Mouse (Mus musculus) MEL (cell line): ENCODE data around the gene Dffa.

ENCODE experiments used
- BHLHE40 ChIP-seq: IDR thresholded peaks from 2 replicates; pipeline ENCODE4 v1.6.1; 2012; ENCODE audit warnings: low read depth, mild to moderate bottlenecking, inconsistent platforms, low read length, improper control_type of control experiment, borderline replicate concordance
- CTCF ChIP-seq, 3 experiments: IDR thresholded peaks in 2 of 3; conservative IDR thresholded peaks in 1 of 3; 2 replicates each; pipeline ENCODE4 v1.5.1; 2011 to 2012; ENCODE audit warnings: low read length in 3 of 3, low read depth in 2 of 3, mild to moderate bottlenecking in 2 of 3, improper control_type of control experiment in 1 of 3, inconsistent platforms in 1 of 3, mixed read lengths in 1 of 3, moderate library complexity in 1 of 3; ENCODE audit not compliant: control insufficient read depth in 1 of 3, insufficient read depth in 1 of 3, poor library complexity in 1 of 3, severe bottlenecking in 1 of 3
- ELF1 ChIP-seq: IDR thresholded peaks from 2 replicates; pipeline ENCODE4 v1.6.1; 2014; ENCODE audit warnings: low read depth, mild to moderate bottlenecking, inconsistent platforms, low read length, improper control_type of control experiment, moderate library complexity
- EP300 ChIP-seq, 2 experiments: IDR thresholded peaks; 2 replicates each; pipeline ENCODE4 v1.6.1; 2011; ENCODE audit warnings: improper control_type of control experiment in 2 of 2, low read length in 2 of 2, low read depth in 1 of 2, mild to moderate bottlenecking in 1 of 2
- KAT2A ChIP-seq: conservative IDR thresholded peaks from 2 replicates; pipeline ENCODE4 v1.6.1; 2012; ENCODE audit warnings: low read depth, low read length, improper control_type of control experiment, inconsistent platforms
- MEF2A ChIP-seq: IDR thresholded peaks from 2 replicates; pipeline ENCODE4 v1.6.1; 2014; ENCODE audit warnings: low read depth, mild to moderate bottlenecking, inconsistent platforms, low read length, improper control_type of control experiment; ENCODE audit not compliant: poor library complexity, insufficient replicate concordance, severe bottlenecking; ENCODE audit errors: extremely low read depth
- POLR2A ChIP-seq, 2 experiments: IDR thresholded peaks; 2 replicates each; pipeline ENCODE4 v1.6.1; 2011 to 2012; ENCODE audit warnings: low read length in 2 of 2, mild to moderate bottlenecking in 2 of 2, control low read depth in 1 of 2, improper control_type of control experiment in 1 of 2, low read depth in 1 of 2, moderate library complexity in 1 of 2; ENCODE audit not compliant: control insufficient read depth in 1 of 2, insufficient read depth in 1 of 2, poor library complexity in 1 of 2
- POLR2AphosphoS2 ChIP-seq: IDR thresholded peaks from 2 replicates; pipeline ENCODE4 v1.6.1; 2011; ENCODE audit warnings: low read length, improper control_type of control experiment
- SMC3 ChIP-seq: IDR thresholded peaks from 2 replicates; pipeline ENCODE4 v1.6.1; 2011; ENCODE audit warnings: low read depth, low read length, improper control_type of control experiment
- TAL1 ChIP-seq: IDR thresholded peaks from 2 replicates; pipeline ENCODE4 v1.6.1; 2012; ENCODE audit warnings: mild to moderate bottlenecking, inconsistent platforms, low read length, moderate library complexity, mixed read lengths
- UBTF ChIP-seq: IDR thresholded peaks from 2 replicates; pipeline ENCODE4 v1.6.1; 2012; ENCODE audit warnings: low read depth, mild to moderate bottlenecking, inconsistent platforms, low read length, improper control_type of control experiment, moderate library complexity, borderline replicate concordance; ENCODE audit not compliant: insufficient read depth
- USF1 ChIP-seq: IDR thresholded peaks from 2 replicates; pipeline ENCODE4 v1.6.1; 2014; ENCODE audit warnings: low read depth, mild to moderate bottlenecking, inconsistent platforms, low read length, improper control_type of control experiment, moderate library complexity
- ZNF384 ChIP-seq: IDR thresholded peaks from 2 replicates; pipeline ENCODE4 v1.6.1; 2012; ENCODE audit warnings: low read depth, mild to moderate bottlenecking, inconsistent platforms, low read length, improper control_type of control experiment

- TF ChIP-seq CTCF (IDR thresholded peaks at IDR 0.05 in 2 of 3, conservative IDR thresholded peaks at IDR 0.05 in 1 of 3; ENCODE audit: control insufficient read depth in 1 of 3, insufficient read depth in 1 of 3, low read depth in 2 of 3, low read length in 3 of 3, poor library complexity in 1 of 3, severe bottlenecking in 1 of 3), result no peak
- TF ChIP-seq TAL1, result no peak
- no peak for TF ChIP-seq USF1
- TF ChIP-seq ELF1, result no peak
- TF ChIP-seq POLR2A (IDR thresholded peaks at IDR 0.05; ENCODE audit: control insufficient read depth in 1 of 2, insufficient read depth in 1 of 2, low read depth in 1 of 2, low read length in 2 of 2, poor library complexity in 1 of 2), result no peak
- TF ChIP-seq KAT2A, result no peak
- TF ChIP-seq BHLHE40, result no peak
- no peak for TF ChIP-seq ZNF384
- no peak for TF ChIP-seq EP300 (IDR thresholded peaks at IDR 0.05; ENCODE audit: low read depth in 1 of 2, low read length in 2 of 2)
- TF ChIP-seq SMC3, result no peak
- TF ChIP-seq MEF2A, result no peak
- no peak for TF ChIP-seq UBTF
- no peak for TF ChIP-seq POLR2AphosphoS2
Measured at GRCm38 (mm10) chr4:149059713-149060112, 44.2 kb upstream of the Dffa start.
